Mouse (Mus musculus) heart, embryonic 11.5 days (tissue): Measurements from ENCODE around the gene Stmnd1. TPM values are rescaled to one million over a fixed set of nuclear protein-coding genes. Genes with fewer than 3 reads are reported as not detected.

Experiments used
- ATAC-seq: fragments of 200-750 bp; cut with Nextera tagmentation; replicated peaks from 2 replicates; pipeline ENCODE4 v1.8.0; 2017; ENCODE audit warnings: moderate library complexity; ENCODE audit not compliant: insufficient number of reproducible peaks, low FRiP score, low TSS enrichment
- H3K27ac ChIP-seq: fragments of 300-500 bp; sonication (generic); 2 replicates; pipeline ENCODE4 v1.5.1; 2014; ENCODE audit warnings: mild to moderate bottlenecking, low read depth, low read length
- H3K27me3 ChIP-seq: fragments of 300-500 bp; sonication (generic); 2 replicates; pipeline ENCODE4 v1.6.1; 2014; ENCODE audit warnings: mild to moderate bottlenecking, low read length, mixed read lengths; ENCODE audit not compliant: control insufficient read depth, insufficient read depth
- H3K36me3 ChIP-seq: fragments of 300-500 bp; sonication (generic); 2 replicates; pipeline ENCODE4 v1.6.1; 2014; ENCODE audit warnings: mild to moderate bottlenecking, low read length, moderate library complexity, mixed read lengths; ENCODE audit not compliant: control insufficient read depth, insufficient read depth
- H3K4me1 ChIP-seq: fragments of 300-500 bp; sonication (generic); 2 replicates; pipeline ENCODE4 v1.6.1; 2014; ENCODE audit warnings: low read length; ENCODE audit not compliant: control insufficient read depth, insufficient read depth
- H3K4me2 ChIP-seq: fragments of 300-500 bp; sonication (generic); 2 replicates; pipeline ENCODE4 v1.6.1; 2014; ENCODE audit warnings: mild to moderate bottlenecking, moderate library complexity
- H3K4me3 ChIP-seq: fragments of 300-500 bp; sonication (generic); 2 replicates; pipeline ENCODE4 v1.5.1; 2014; ENCODE audit warnings: low read depth, low read length
- H3K9ac ChIP-seq: fragments of 300-500 bp; sonication (generic); 2 replicates; pipeline ENCODE4 v1.6.1; 2014; ENCODE audit warnings: mild to moderate bottlenecking, low read depth, low read length, moderate library complexity
- H3K9me3 ChIP-seq: fragments of 300-500 bp; sonication (generic); replicated peaks from 2 replicates; pipeline ENCODE4 v1.6.1; 2016; ENCODE audit warnings: low read length; ENCODE audit not compliant: control insufficient read depth
- WGBS: fragments of 180-500 bp; shearing (Covaris S2); extraction: QIAGEN DNeasy Blood & Tissue Kit; methylation state at CpG from one replicate; pipeline ENCODE4 v1.1.7; 2014; ENCODE audit not compliant: insufficient replicate concordance; 5-methylcytosine and 5-hydroxymethylcytosine counted together
- polyA plus RNA-seq: library from polyadenylated mRNA; unstranded; fragments of >200 nt; fragmentation: Nextera tagmentation; extraction: Ambion mirVana; gene quantifications from 2 replicates; pipeline ENCODE4 v1.2.1, GENCODE M21; 2014

The Stmnd1 gene
- polyA plus RNA-seq, 1 experiment from 2014 or later, result 0.72 TPM

DNA sequence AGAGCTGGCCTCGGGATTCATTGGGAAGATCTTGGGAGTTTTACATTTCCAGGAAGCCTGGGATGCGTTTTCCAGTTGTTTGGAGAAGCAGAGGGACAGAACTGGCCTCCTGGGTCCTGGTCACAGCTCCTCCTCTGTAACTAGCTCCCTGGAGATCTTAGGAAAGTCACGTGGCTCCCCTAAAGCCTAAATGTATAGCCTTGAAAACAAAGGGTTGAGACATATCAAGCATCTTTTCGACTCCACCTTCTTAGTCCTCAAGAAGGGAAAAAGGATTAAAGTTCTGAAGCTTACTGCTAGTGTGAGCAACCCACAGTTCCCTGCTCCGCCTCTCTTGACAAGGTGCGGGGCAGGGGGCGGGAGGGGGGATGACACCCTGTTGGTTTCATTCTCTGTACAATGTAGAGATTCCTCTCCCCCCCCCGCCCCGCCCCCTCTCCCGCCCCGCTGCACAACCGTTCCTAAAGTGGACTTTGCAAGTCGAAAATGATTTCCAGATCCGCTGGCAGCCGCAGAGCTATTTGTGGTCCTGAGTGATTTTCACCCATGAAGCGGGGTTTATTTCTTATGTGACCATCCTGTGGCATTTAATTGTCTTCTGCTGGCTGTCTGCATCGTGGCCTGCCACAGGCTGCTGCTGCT lies 589 bp upstream of the Stmnd1 start:
- H3K27ac ChIP-seq, result peak overlapping the region; percentile 29; the same call in 1 of the 2 replicates
- H3K27me3 ChIP-seq, result no peaks in the 10 kb centered on the region
- H3K9me3 ChIP-seq, result no peaks in the 10 kb centered on the region
- peak overlapping the region; percentile 68 for H3K4me2 ChIP-seq
- peak overlapping the region; percentile 34; the same call in 1 of the 2 replicates for H3K9ac ChIP-seq
- no peaks in the 10 kb centered on the region for H3K36me3 ChIP-seq
- ATAC-seq, result no peak
- H3K4me3 ChIP-seq, result peak overlapping the region; percentile 35
- H3K4me1 ChIP-seq, result peaks cover 11% of the 10 kb centered on the region
- 13% methylated on average over 15 of the region's 17 CpGs for WGBS

DNA sequence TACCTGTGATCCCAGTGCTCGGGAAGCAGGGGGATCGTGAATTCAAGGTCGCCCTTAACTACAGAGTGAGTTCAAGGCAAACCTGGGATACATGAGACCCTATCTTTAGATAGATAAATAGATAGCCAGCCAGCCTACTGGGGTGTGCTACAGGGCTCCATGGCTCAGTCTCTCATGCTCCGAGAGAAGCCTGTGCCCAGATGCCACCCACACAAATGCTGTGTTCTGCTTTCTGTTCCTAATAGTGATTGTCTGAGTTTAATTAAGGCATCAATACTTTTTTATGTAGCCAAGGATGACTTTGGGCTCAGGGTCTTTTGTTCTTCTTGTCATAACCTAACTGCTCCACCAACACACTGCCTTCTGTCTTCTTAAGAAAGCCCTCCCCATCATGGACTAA lies 2.2 kb downstream of the Stmnd1 start:
- Histone ChIP-seq H3K4me1 (peaks cover 8% of the 10 kb centered on the region), H3K36me3 (no peaks in the 10 kb centered on the region), H3K27ac (no peak overlapping the region), H3K9me3 (no peaks in the 10 kb centered on the region), H3K27me3 (no peaks in the 10 kb centered on the region), H3K4me2 (no peak overlapping the region), H3K9ac (no peak overlapping the region), H3K4me3 (no peak overlapping the region)
- WGBS, result 91% methylated on average over 4 of the region's 4 CpGs
- no peak for ATAC-seq

- Histone ChIP-seq H3K4me3 (no peak overlapping the region), H3K4me1 (no peaks in the 10 kb centered on the region), H3K9me3 (no peaks in the 10 kb centered on the region), H3K9ac (no peak overlapping the region), H3K27me3 (no peaks in the 10 kb centered on the region), H3K36me3 (no peaks in the 10 kb centered on the region), H3K4me2 (no peak overlapping the region), H3K27ac (no peak overlapping the region)
- 77% methylated on average over 2 of the region's 2 CpGs for WGBS
- ATAC-seq, result no peak
Measured at GRCm38 (mm10) chr13:46282543-46282942, 9.0 kb downstream of the Stmnd1 start.

- 71% methylated on average over 8 of the region's 8 CpGs for WGBS
- Histone ChIP-seq H3K9me3 (no peaks in the 10 kb centered on the region), H3K4me3 (no peak overlapping the region), H3K27me3 (no peaks in the 10 kb centered on the region), H3K36me3 (no peaks in the 10 kb centered on the region), H3K4me1 (no peaks in the 10 kb centered on the region), H3K9ac (no peak overlapping the region), H3K27ac (no peak overlapping the region), H3K4me2 (no peak overlapping the region)
- ATAC-seq, result no peak
Measured at GRCm38 (mm10) chr13:46287801-46288200, 14.3 kb downstream of the Stmnd1 start.

DNA sequence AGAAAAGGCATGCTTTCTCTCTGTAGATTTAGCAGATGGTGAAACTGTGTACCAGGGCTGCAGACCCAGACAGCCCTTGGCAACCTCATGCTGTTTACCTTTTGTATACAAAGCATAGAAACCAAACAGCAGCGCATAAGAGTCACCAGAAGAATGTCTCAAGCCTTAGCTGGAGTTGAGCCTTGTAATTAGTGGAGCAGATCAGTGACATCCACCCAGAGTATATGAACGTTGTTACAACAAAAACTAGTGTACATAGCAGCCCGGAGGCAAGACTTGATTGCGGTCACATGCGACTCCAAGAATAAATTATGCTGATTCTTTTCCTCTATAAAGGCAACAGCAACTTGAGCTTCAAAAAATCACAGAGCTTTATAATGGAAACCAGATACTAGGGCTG lies 14.9 kb downstream of the Stmnd1 start:
- Histone ChIP-seq H3K27me3 (no peaks in the 10 kb centered on the region), H3K36me3 (no peaks in the 10 kb centered on the region), H3K4me2 (no peak overlapping the region), H3K27ac (no peak overlapping the region), H3K4me1 (no peaks in the 10 kb centered on the region), H3K9ac (no peak overlapping the region), H3K9me3 (no peaks in the 10 kb centered on the region), H3K4me3 (no peak overlapping the region)
- WGBS, result 83% methylated on average over 5 of the region's 5 CpGs
- no peak for ATAC-seq

DNA sequence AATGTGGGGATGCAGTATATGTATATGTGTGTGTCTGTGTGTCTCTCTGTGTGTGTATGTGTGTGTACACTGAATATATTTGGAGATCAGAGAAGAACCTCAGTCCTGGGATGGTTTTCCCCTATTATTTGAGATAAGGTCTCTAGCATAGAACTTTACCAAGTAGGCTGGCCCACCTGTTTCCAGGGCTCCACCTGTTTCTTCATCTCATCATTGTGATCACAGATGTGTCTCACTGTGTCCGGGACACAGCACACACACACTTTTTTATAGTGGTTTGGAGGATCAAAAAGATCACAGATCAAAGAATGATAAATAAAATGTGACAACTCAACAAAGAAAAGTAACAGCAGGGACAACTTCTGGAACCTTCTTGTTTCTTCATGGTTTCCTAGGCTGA lies 17.0 kb downstream of the Stmnd1 start:
- Histone ChIP-seq H3K27ac (no peak overlapping the region), H3K27me3 (no peaks in the 10 kb centered on the region), H3K9me3 (no peaks in the 10 kb centered on the region), H3K4me2 (no peak overlapping the region), H3K9ac (no peak overlapping the region), H3K4me1 (no peaks in the 10 kb centered on the region), H3K36me3 (no peaks in the 10 kb centered on the region), H3K4me3 (no peak overlapping the region)
- no peak for ATAC-seq
- WGBS, result 73% methylated on average over 1 of the region's 1 CpGs

GRCm38 (mm10) chr13:46294365-46294764 lies 20.8 kb downstream of the Stmnd1 start:
- no peak overlapping the region for H3K9ac ChIP-seq
- no peak overlapping the region for H3K4me2 ChIP-seq
- H3K4me1 ChIP-seq, result no peaks in the 10 kb centered on the region
- H3K4me3 ChIP-seq, result no peak overlapping the region
- no peaks in the 10 kb centered on the region for H3K36me3 ChIP-seq
- H3K9me3 ChIP-seq, result no peaks in the 10 kb centered on the region
- ATAC-seq, result no peak
- no peak overlapping the region for H3K27ac ChIP-seq
- no peaks in the 10 kb centered on the region for H3K27me3 ChIP-seq

DNA sequence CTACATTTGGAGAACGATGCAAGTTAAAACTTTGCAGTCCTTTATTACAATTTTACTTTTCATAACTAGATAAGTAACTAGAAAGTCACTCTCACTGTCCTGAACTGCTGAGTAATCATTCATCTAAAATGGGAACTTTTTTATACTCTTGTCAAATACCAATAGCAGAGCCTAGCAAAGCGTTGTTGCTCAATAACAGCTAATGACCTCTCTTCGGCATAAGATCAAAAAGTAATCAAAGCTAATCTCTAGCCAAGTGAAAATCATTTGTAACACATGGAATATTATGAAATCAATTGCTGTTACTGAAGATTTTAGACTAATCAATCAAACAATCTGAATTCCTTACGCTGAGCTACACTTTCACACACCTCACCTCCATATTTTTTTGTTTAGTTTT lies 24.2 kb downstream of the Stmnd1 start:
- Histone ChIP-seq H3K4me3 (no peak overlapping the region), H3K9ac (no peak overlapping the region), H3K27ac (no peak overlapping the region), H3K4me1 (no peaks in the 10 kb centered on the region), H3K36me3 (no peaks in the 10 kb centered on the region), H3K27me3 (no peaks in the 10 kb centered on the region), H3K4me2 (no peak overlapping the region), H3K9me3 (no peaks in the 10 kb centered on the region)
- no peak for ATAC-seq
- WGBS, result 89% methylated on average over 4 of the region's 4 CpGs

GRCm38 (mm10) chr13:46310790-46311189 lies 37.3 kb downstream of the Stmnd1 start:
- Histone ChIP-seq H3K9me3 (no peaks in the 10 kb centered on the region; the same call in 1 of the 2 replicates), H3K4me1 (no peaks in the 10 kb centered on the region), H3K9ac (no peak overlapping the region), H3K36me3 (no peaks in the 10 kb centered on the region), H3K27me3 (no peaks in the 10 kb centered on the region), H3K4me3 (no peak overlapping the region), H3K27ac (no peak overlapping the region), H3K4me2 (no peak overlapping the region)
- ATAC-seq, result no peak
- WGBS, result 43% methylated on average over 10 of the region's 10 CpGs
